Mouse (Mus musculus) layer of hippocampus, postnatal 14 days (tissue): ENCODE measurements around the gene Gm29094. TPM values are rescaled to one million over a fixed set of nuclear protein-coding genes. Genes with fewer than 3 reads are reported as not detected.
"Not testable (repeated sequence)": the region's sequence is repeated elsewhere in the genome, so short reads cannot be mapped to it uniquely, and the experiment has no call there.

Experiments
- DNase-seq, 2 experiments: peaks; one replicate each; pipeline ENCODE4 v3.0.0; 2021 to 2022; ENCODE audit warnings: low spot score in 2 of 2, mixed read lengths in 1 of 2
- total RNA-seq, 2 experiments: library from RNA; stranded (reverse); gene quantifications; 2 replicates each; pipeline ENCODE4 v1.2.3; 2021

Gene Gm29094
- total RNA-seq, 2 experiments from 2014 or later: not detected

DNA sequence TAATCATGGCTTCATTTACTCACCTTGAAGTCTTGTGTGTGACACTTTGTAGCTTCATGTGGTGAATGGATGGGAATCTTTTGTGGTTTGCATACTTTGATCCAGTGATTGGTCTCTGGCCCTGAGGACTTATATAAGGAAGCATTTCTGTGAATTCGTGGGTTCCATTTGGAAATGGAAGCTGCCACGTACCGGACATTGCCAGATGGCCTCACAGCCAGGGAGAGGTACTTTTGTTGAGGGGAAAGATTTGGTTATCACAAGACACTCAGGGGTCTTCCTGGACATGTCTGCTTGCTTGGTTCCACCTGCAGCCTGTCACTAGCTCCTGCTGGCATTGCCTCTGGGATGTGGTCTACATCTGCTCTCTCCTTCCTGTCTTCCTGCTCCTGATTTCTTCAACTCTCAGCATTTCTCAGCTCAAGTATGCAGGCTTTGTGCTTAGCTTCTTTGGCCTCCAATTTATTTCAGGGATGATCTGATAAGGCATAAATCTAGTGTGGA, 41.4 kb downstream of the Gm29094 start:
- not testable (repeated sequence) for DNase-seq

GRCm38 (mm10) chr9:89253400-89253799, 54.2 kb downstream of the Gm29094 start:
- no peak for DNase-seq

- no peak for DNase-seq
Measured at GRCm38 (mm10) chr9:89256556-89257335, 57.6 kb downstream of the Gm29094 start.

GRCm38 (mm10) chr9:89263968-89264367, 64.8 kb downstream of the Gm29094 start:
- DNase-seq: no peak

DNA sequence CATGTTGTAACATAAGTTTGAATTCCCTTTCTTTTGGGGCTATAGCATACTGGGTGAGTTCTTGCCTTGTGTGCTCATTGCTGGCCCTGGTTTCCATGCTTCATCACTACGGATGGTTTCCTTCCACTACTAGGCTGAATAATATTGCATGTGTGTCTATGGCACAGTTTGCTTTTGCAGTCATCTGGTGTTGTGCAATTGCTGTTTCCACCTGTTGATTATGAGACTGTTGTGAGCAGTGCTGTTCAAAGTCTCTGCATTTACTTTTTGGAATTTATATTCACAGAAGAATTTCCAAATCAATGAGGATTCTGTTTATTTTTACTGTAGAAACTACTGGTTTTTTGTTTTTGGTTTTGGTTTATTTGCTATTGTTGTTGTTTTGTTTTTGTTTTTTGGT, 65.4 kb downstream of the Gm29094 start:
- DNase-seq: no peak

Other genes with a start within 250 kb of the Gm29094 start
- gene Bcl2a1a, start 242.5 kb upstream of the Gm29094 start, total RNA-seq: under 1 TPM in 1 of 2 experiments, not detected in 1; 0.69 TPM
- under 1 TPM in 1 of 2 experiments, not detected in 1; 0.18 TPM for gene Trim43b, start 106.5 kb upstream of the Gm29094 start, total RNA-seq
- not detected for gene Bcl2a1b, start 170 bp upstream of the Gm29094 start, total RNA-seq
- 10 to 100 TPM; 32.6 to 36.8 TPM for gene Mthfs, start 11.3 kb downstream of the Gm29094 start, total RNA-seq